Comparison of ENCODE assay signal across 8 mouse cellular contexts in genomic region chr7:35171867-35172382, GRCm38 (mm10). TPM values are rescaled to one million over a fixed set of nuclear protein-coding genes. Genes with fewer than 3 reads are reported as not detected.
DNase-seq lines count a peak whose midpoint lies in the region; ATAC-seq and TF ChIP-seq lines count a peak whose summit lies in the region.

No protein-coding gene starts in this region.

- no peaks in the 10 kb centered on the region for H3K4me1 ChIP-seq in spleen, adult 2 months (ENCODE audit: control insufficient read depth, insufficient read depth, insufficient read length)
- no peaks in the 10 kb centered on the region for H3K4me1 ChIP-seq in cortical plate, adult 2 months (ENCODE audit: control insufficient read depth, insufficient read depth, low read length)

- TF ChIP-seq POLR2A in spleen, adult 2 months (IDR thresholded peaks at IDR 0.05; ENCODE audit: low read depth, low read length) = no peak
- no peak for TF ChIP-seq POLR2A in cortical plate, adult 2 months (IDR thresholded peaks at IDR 0.05; ENCODE audit: extremely low read depth, insufficient read depth, low read length)

- 3% methylated on average over 16 of the region's 16 CpGs for WGBS in spleen, adult 2 months

- no peak overlapping the region for H3K4me3 ChIP-seq in spleen, adult 2 months (ENCODE audit: extremely low read depth, insufficient read depth, insufficient read length)
- H3K4me3 ChIP-seq in cortical plate, adult 2 months (ENCODE audit: insufficient read depth, low read length) = no peak overlapping the region

- H3K27ac ChIP-seq in spleen, adult 2 months (ENCODE audit: insufficient read depth, low read length) = no peak overlapping the region
- H3K27ac ChIP-seq in cortical plate, adult 2 months (ENCODE audit: insufficient read depth, low read length) = no peak overlapping the region

- intact Hi-C loops in gastrocnemius, postnatal 14 days (cut with DNase I; ENCODE audit: low total_unique reads) = loop anchor here (2.0 to 10.0 kb wide), 4 partner anchors 50 to 495 kb away; partner anchors contain the start of gene Chst8
- intact Hi-C loops in left cerebral cortex, postnatal 10 days (cut with DNase I) = loop anchor here (1.0 to 10.0 kb wide), 3 partner anchors 145 to 767 kb away; no protein-coding TSS in a partner anchor

- no peaks in the 10 kb centered on the region for H3K36me3 ChIP-seq in spleen, adult 2 months (ENCODE audit: control insufficient read depth, insufficient read depth, low read length)

- peak; percentile 36 to 41 for DNase-seq in spleen, adult 2 months (ENCODE audit: low read depth in 1 of 2, low spot score in 2 of 2)
- no peak for DNase-seq in spleen, adult 12 weeks (ENCODE audit: low spot score)
- peak; percentile 79 for DNase-seq in gastrocnemius, postnatal 14 days
- DNase-seq in left cerebral cortex, postnatal 10 days (ENCODE audit: extremely low spot score in 1 of 2, low spot score in 2 of 2) = peak; percentile 51 to 83
- DNase-seq in right cerebral cortex, postnatal 14 days = peak; percentile 83

- H3K27me3 ChIP-seq in spleen, adult 2 months (ENCODE audit: control insufficient read depth, insufficient read depth, low read length) = no peaks in the 10 kb centered on the region

- peak; percentile 67 for ATAC-seq in inflammation-experienced regulatory T-cells, adult 6 months
- ATAC-seq in megakaryocyte progenitor cell, adult 5-6 weeks (replicated peaks; ENCODE audit: poor library complexity) = peak; percentile 83

- TF ChIP-seq CTCF in spleen, adult 2 months (IDR thresholded peaks at IDR 0.05; ENCODE audit: extremely low read depth, insufficient read depth, insufficient read length, insufficient replicate concordance) = peak; percentile 35; the same call in 1 of the 2 replicates
- peak; percentile 62 for TF ChIP-seq CTCF in cortical plate, adult 2 months (IDR thresholded peaks at IDR 0.05; ENCODE audit: extremely low read depth, insufficient read depth, low read length)

RNA-seq across cellular contexts. Expression of gene Slc7a10, which starts 14.3 kb away (rescaled TPM):
- polyA plus RNA-seq in spleen, adult 2 months (2012; rRNA removed) = 1.3 and 1.5 TPM in 2 replicates
- 59.3 and 60.4 TPM in 2 replicates for polyA plus RNA-seq in cortical plate, adult 2 months (2012; rRNA removed)
- 1 to 10 TPM in 1 of 2 experiments, under 1 TPM in 1; 0.84 to 1.3 TPM for total RNA-seq in gastrocnemius, postnatal 14 days (2021)
- polyA plus RNA-seq in inflammation-experienced regulatory T-cells, adult 6 months (2017; shearing (Covaris generic)) = 1 to 10 TPM; 1.5 to 7.3 (median 6.3) TPM
- 10 to 100 TPM; 42.6 to 43.4 TPM for total RNA-seq in left cerebral cortex, postnatal 10 days (2021)
- total RNA-seq in megakaryocyte progenitor cell, adult 5-6 weeks (2015) = not detected in 2 replicates
- total RNA-seq in megakaryocyte progenitor cell, adult 5-6 weeks (2017) = not detected in 2 replicates

RNA-seq across cellular contexts. Expression of gene Lrp3, which starts 43.4 kb away (rescaled TPM):
- polyA plus RNA-seq in spleen, adult 2 months (2012; rRNA removed) = 3.1 and 3.6 TPM in 2 replicates
- 56.7 and 57.3 TPM in 2 replicates for polyA plus RNA-seq in cortical plate, adult 2 months (2012; rRNA removed)
- 1 to 10 TPM; 9.1 to 9.8 TPM for total RNA-seq in gastrocnemius, postnatal 14 days (2021)
- polyA plus RNA-seq in inflammation-experienced regulatory T-cells, adult 6 months (2017; shearing (Covaris generic)) = 1 to 10 TPM in 2 of 3 experiments, not detected in 1; 1.2 to 4.8 TPM
- 10 to 100 TPM; 88.1 to 90.1 TPM for total RNA-seq in left cerebral cortex, postnatal 10 days (2021)
- not detected in 2 replicates for total RNA-seq in megakaryocyte progenitor cell, adult 5-6 weeks (2015)
- not detected in 2 replicates for total RNA-seq in megakaryocyte progenitor cell, adult 5-6 weeks (2017)

RNA-seq across cellular contexts. Expression of gene Cebpa, which starts 52.8 kb away (rescaled TPM):
- polyA plus RNA-seq in spleen, adult 2 months (2012; rRNA removed) = 20.6 and 34.3 TPM in 2 replicates
- polyA plus RNA-seq in cortical plate, adult 2 months (2012; rRNA removed) = 6.5 and 7.9 TPM in 2 replicates
- 1 to 10 TPM; 3.9 to 4.1 TPM for total RNA-seq in gastrocnemius, postnatal 14 days (2021)
- polyA plus RNA-seq in inflammation-experienced regulatory T-cells, adult 6 months (2017; shearing (Covaris generic)) = 1 to 10 TPM in 2 of 3 experiments, under 1 TPM in 1; 0.38 to 2.4 (median 2.3) TPM
- 1 to 10 TPM; 3.3 to 4.7 TPM for total RNA-seq in left cerebral cortex, postnatal 10 days (2021)
- total RNA-seq in megakaryocyte progenitor cell, adult 5-6 weeks (2015) = 70.5 and 75.2 TPM in 2 replicates
- 27.2 and 29.0 TPM in 2 replicates for total RNA-seq in megakaryocyte progenitor cell, adult 5-6 weeks (2017)

Comparison
In these comparisons a context has a peak if more than half of its experiments do, and no peak if none do; other contexts are left out.
1. RNA of gene Slc7a10, which starts 14.3 kb away (total RNA-seq): 42.6 to 43.4 TPM in left cerebral cortex, postnatal 10 days; 0.84 to 1.3 TPM in gastrocnemius, postnatal 14 days and not detected in megakaryocyte progenitor cell, adult 5-6 weeks; every median in the first group is over 10 times any median in the second.
2. RNA of gene Lrp3, which starts 43.4 kb away (total RNA-seq): 88.1 to 90.1 TPM in left cerebral cortex, postnatal 10 days and 9.1 to 9.8 TPM in gastrocnemius, postnatal 14 days; not detected in megakaryocyte progenitor cell, adult 5-6 weeks; every median in the first group is over 10 times any median in the second.
3. RNA of gene Cebpa, which starts 52.8 kb away (total RNA-seq): 27.2 to 75.2 TPM in megakaryocyte progenitor cell, adult 5-6 weeks; 3.3 to 4.7 TPM in left cerebral cortex, postnatal 10 days and 3.9 to 4.1 TPM in gastrocnemius, postnatal 14 days; every median in the first group is over 4 times any median in the second.